Mouse (Mus musculus) kidney, adult 2 months (tissue): Measurements from ENCODE around the gene Csnk1d. TPM values are rescaled to one million over a fixed set of nuclear protein-coding genes. Genes with fewer than 3 reads are reported as not detected.

Experiments
- DNase-seq: peaks from one replicate; pipeline ENCODE4 v3.0.0; 2021
- H3K27ac ChIP-seq: fragments of 200-500 bp; 2 replicates; pipeline ENCODE4 v1.5.1; 2012; ENCODE audit warnings: low read depth, low read length, control low read depth, inconsistent platforms; ENCODE audit not compliant: insufficient read depth
- H3K27me3 ChIP-seq: fragments of 200-500 bp; replicated peaks from 2 replicates; pipeline ENCODE4 v1.6.1; 2012; ENCODE audit warnings: mild to moderate bottlenecking, moderate library complexity, low read length, inconsistent platforms; ENCODE audit not compliant: control insufficient read depth, insufficient read depth
- H3K36me3 ChIP-seq: fragments of 200-500 bp; 2 replicates; pipeline ENCODE4 v1.6.1; 2012; ENCODE audit warnings: mild to moderate bottlenecking, moderate library complexity, low read length, inconsistent platforms; ENCODE audit not compliant: control insufficient read depth, insufficient read depth
- H3K4me1 ChIP-seq: fragments of 200-500 bp; 2 replicates; pipeline ENCODE4 v1.6.1; 2011; ENCODE audit warnings: low read length; ENCODE audit not compliant: control insufficient read depth, insufficient read depth
- H3K4me3 ChIP-seq: fragments of 200-500 bp; 2 replicates; pipeline ENCODE4 v1.5.1; 2011; ENCODE audit warnings: mild to moderate bottlenecking, low read depth, low read length, control low read depth; ENCODE audit not compliant: insufficient read depth
- CTCF ChIP-seq: fragments of 200-500 bp; conservative IDR thresholded peaks from 2 replicates; pipeline ENCODE4 v1.5.1; 2011; ENCODE audit warnings: low read depth, mild to moderate bottlenecking, control low read depth, low read length, moderate library complexity, mixed read lengths; ENCODE audit not compliant: insufficient read depth, insufficient read length
- POLR2A ChIP-seq: fragments of 200-500 bp; IDR thresholded peaks from one replicate; pipeline ENCODE4 v1.6.1; 2011; ENCODE audit warnings: low read depth, low read length, control low read depth
- WGBS: fragments of 180-500 bp; shearing (Covaris S2); methylation state at CpG from one replicate; pipeline ENCODE4 v1.1.7; 2018; 5-methylcytosine and 5-hydroxymethylcytosine counted together
- polyA plus RNA-seq: library from polyadenylated mRNA; depleted of rRNA; stranded (reverse); fragments of >200 nt; gene quantifications from 2 replicates; pipeline ENCODE4 v1.2.3, GENCODE M21; 2012

Gene Csnk1d
- polyA plus RNA-seq, 1 experiment: 71.0 TPM

GRCm38 (mm10) chr11:120954936-120955335, 36.2 kb downstream of the Csnk1d start:
- H3K36me3 ChIP-seq: no peaks in the 10 kb centered on the region
- no peaks in the 10 kb centered on the region for H3K27me3 ChIP-seq
- H3K4me3 ChIP-seq: no peak overlapping the region
- 0 out of 2 replicates have a peak, but pooled peaks cover 2% of the 10 kb centered on the region for H3K4me1 ChIP-seq
- no peak for TF ChIP-seq CTCF
- TF ChIP-seq POLR2A: no peak
- no peak overlapping the region for H3K27ac ChIP-seq
- 68% methylated on average over 5 of the region's 5 CpGs for WGBS
- DNase-seq: no peak

- no peaks in the 10 kb centered on the region for H3K27me3 ChIP-seq
- 87% methylated on average over 9 of the region's 9 CpGs for WGBS
- no peak overlapping the region for H3K4me3 ChIP-seq
- TF ChIP-seq CTCF: no peak
- TF ChIP-seq POLR2A: no peak
- no peak for DNase-seq
- no peaks in the 10 kb centered on the region for H3K4me1 ChIP-seq
- no peak overlapping the region for H3K27ac ChIP-seq
- H3K36me3 ChIP-seq: no peaks in the 10 kb centered on the region
Measured at GRCm38 (mm10) chr11:120951731-120952730, 39.1 kb downstream of the Csnk1d start.

- Histone ChIP-seq H3K36me3 (no peaks in the 10 kb centered on the region), H3K27ac (no peak overlapping the region), H3K27me3 (no peaks in the 10 kb centered on the region), H3K4me1 (no peaks in the 10 kb centered on the region), H3K4me3 (peak overlapping the region; percentile 17)
- 36% methylated on average over 8 of the region's 8 CpGs for WGBS
- TF ChIP-seq CTCF (no peak), POLR2A (no peak)
- DNase-seq: no peak
Measured at GRCm38 (mm10) chr11:120951237-120951636, 39.9 kb downstream of the Csnk1d start.

- peak overlapping the region; percentile 25 for H3K4me3 ChIP-seq
- 6% methylated on average over 39 of the region's 39 CpGs for WGBS
- no peaks in the 10 kb centered on the region for H3K4me1 ChIP-seq
- no peaks in the 10 kb centered on the region for H3K36me3 ChIP-seq
- no peaks in the 10 kb centered on the region for H3K27me3 ChIP-seq
- TF ChIP-seq CTCF (no peak), POLR2A (no peak)
- peak; percentile 93 for DNase-seq
- no peak overlapping the region for H3K27ac ChIP-seq
Measured at GRCm38 (mm10) chr11:120950281-120951202, 40.6 kb downstream of the Csnk1d start.

GRCm38 (mm10) chr11:120949863-120950262, 41.3 kb downstream of the Csnk1d start:
- no peak for DNase-seq
- H3K27ac ChIP-seq: no peak overlapping the region
- no peaks in the 10 kb centered on the region for H3K27me3 ChIP-seq
- H3K4me1 ChIP-seq: no peaks in the 10 kb centered on the region
- no peak for TF ChIP-seq POLR2A
- TF ChIP-seq CTCF: no peak
- 63% methylated on average over 10 of the region's 10 CpGs for WGBS
- H3K4me3 ChIP-seq: no peak overlapping the region
- no peaks in the 10 kb centered on the region for H3K36me3 ChIP-seq

GRCm38 (mm10) chr11:120948861-120949851, 42.0 kb downstream of the Csnk1d start:
- no peaks in the 10 kb centered on the region for H3K27me3 ChIP-seq
- DNase-seq: peak; percentile 32
- 8% methylated on average over 75 of the region's 75 CpGs for WGBS
- H3K36me3 ChIP-seq: no peaks in the 10 kb centered on the region
- TF ChIP-seq POLR2A: no peak
- TF ChIP-seq CTCF: no peak
- no peak overlapping the region for H3K27ac ChIP-seq
- peak overlapping the region; percentile 27 for H3K4me3 ChIP-seq
- H3K4me1 ChIP-seq: no peaks in the 10 kb centered on the region
